Mouse (Mus musculus): ENCODE data around the gene 4931429L15Rik. TPM values are rescaled to one million over a fixed set of nuclear protein-coding genes. Genes with fewer than 3 reads are reported as not detected.

4931429L15Rik gene
- polyA plus RNA-seq (2017; shearing (Covaris generic)), result not detected

GRCm38 (mm10) chr9:46319886-46320285 lies at the start of gene 4931429L15Rik:
Gene 4931429L15Rik, minus strand, starts transcription at chr9:46319986.

GRCm38 (mm10) chr9:46282631-46283436 lies 37.0 kb downstream of the 4931429L15Rik start, which contains the start of gene Bud13:
Gene Bud13, plus strand, starts transcription at chr9:46283008.

GRCm38 (mm10) chr9:46272677-46273454 lies 46.9 kb downstream of the 4931429L15Rik start, which contains the start of gene Zpr1:
Gene Zpr1, plus strand, starts transcription at chr9:46273064.

GRCm38 (mm10) chr9:46268343-46268873 lies 51.4 kb downstream of the 4931429L15Rik start, which contains the start of gene Apoa5:
Gene Apoa5, plus strand, starts transcription at chr9:46268633.

Other genes with a start within 250 kb of the 4931429L15Rik start
- not detected for gene Apoa1, start 91.4 kb downstream of the 4931429L15Rik start, polyA plus RNA-seq (2017; shearing (Covaris generic))
- not detected for gene Apoc3, start 84.3 kb downstream of the 4931429L15Rik start, polyA plus RNA-seq (2017; shearing (Covaris generic))
- not detected for gene Apoa4, start 79.3 kb downstream of the 4931429L15Rik start, polyA plus RNA-seq (2017; shearing (Covaris generic))
- gene Apoa5, start 51.4 kb downstream of the 4931429L15Rik start, polyA plus RNA-seq (2017; shearing (Covaris generic)), result not detected
- 118 TPM for gene Zpr1, start 46.9 kb downstream of the 4931429L15Rik start, polyA plus RNA-seq (2017; shearing (Covaris generic))
- gene Bud13, start 37.0 kb downstream of the 4931429L15Rik start, polyA plus RNA-seq (2017; shearing (Covaris generic)), result 22.2 TPM